Mouse (Mus musculus): ENCODE data around the gene Aqp3. TPM values are rescaled to one million over a fixed set of nuclear protein-coding genes. Genes with fewer than 3 reads are reported as not detected.

Aqp3 gene
- total and polyA plus RNA-seq, 3 experiments = not detected

- 0 out of 2 replicates have a peak, but pooled peaks have one; percentile 38 for TF ChIP-seq BHLHE40 (IDR thresholded peaks at IDR 0.05; ENCODE audit: low read depth, low read length)
- TF ChIP-seq RAD21 (IDR thresholded peaks at IDR 0.05; ENCODE audit: low read depth, low read length) = peak; percentile 95
- TF ChIP-seq CTCF (conservative IDR thresholded peaks at IDR 0.05 in 1 of 2, IDR thresholded peaks at IDR 0.05 in 1 of 2; ENCODE audit: low read depth in 2 of 2, low read length in 2 of 2) = peak; percentile 72 to 90; a peak in 3 of 4 replicates
- TF ChIP-seq GABPA (IDR thresholded peaks at IDR 0.05; ENCODE audit: insufficient replicate concordance, low read depth, low read length) = no peak
- 0 out of 2 replicates have a peak, but pooled peaks have one; percentile 37 for TF ChIP-seq MAZ (IDR thresholded peaks at IDR 0.05; ENCODE audit: low read depth, low read length)
- no peak for TF ChIP-seq ZKSCAN1 (IDR thresholded peaks at IDR 0.05; ENCODE audit: borderline replicate concordance, low read depth, low read length)
- TF ChIP-seq E2F4 (IDR thresholded peaks at IDR 0.05; ENCODE audit: insufficient replicate concordance, low read depth, low read length) = no peak
- TF ChIP-seq ELF1 (IDR thresholded peaks at IDR 0.05; ENCODE audit: low read depth, low read length) = no peak
- no peak for TF ChIP-seq ZC3H11A (IDR thresholded peaks at IDR 0.05; ENCODE audit: low read depth, low read length)
- no peak for TF ChIP-seq MAFK (IDR thresholded peaks at IDR 0.05; ENCODE audit: insufficient replicate concordance, low read length)
- TF ChIP-seq JUN (IDR thresholded peaks at IDR 0.05; ENCODE audit: insufficient read depth, low read depth, low read length) = no peak
- TF ChIP-seq TCF12 (IDR thresholded peaks at IDR 0.05; ENCODE audit: low read depth, low read length) = no peak
- no peak for TF ChIP-seq ZMIZ1 (IDR thresholded peaks at IDR 0.05; ENCODE audit: low read depth, low read length)
- TF ChIP-seq RCOR1 (conservative IDR thresholded peaks at IDR 0.05; ENCODE audit: low read depth, low read length) = no peak
- no peak for TF ChIP-seq USF1 (IDR thresholded peaks at IDR 0.05; ENCODE audit: low read depth, low read length)
- no peak for TF ChIP-seq NRF1 (IDR thresholded peaks at IDR 0.05; ENCODE audit: low read depth, low read length)
- TF ChIP-seq TBP (conservative IDR thresholded peaks at IDR 0.05; ENCODE audit: low read depth, low read length) = no peak
These were observed 47.0 kb downstream of the Aqp3 start (continued) for GRCm38 (mm10) chr4:41050726-41051675.

- no peak overlapping the region for H3K27ac ChIP-seq (ENCODE audit: insufficient read depth, low read depth)
- DNase-seq (ENCODE audit: extremely low read depth) = no peak
- dilution Hi-C loops (cut with MboI; ENCODE audit: extremely low pct_ligation_motif_present, extremely low pct_unique_long_range_greater_than_20kb, low sequenced_read_pairs) = no loop called here
- H3K4me2 ChIP-seq (ENCODE audit: insufficient read depth, low read depth, poor library complexity, severe bottlenecking) = no peak overlapping the region
- no peak for TF ChIP-seq ZMIZ1 (IDR thresholded peaks at IDR 0.05; ENCODE audit: low read depth, low read length)
- TF ChIP-seq MAZ (IDR thresholded peaks at IDR 0.05; ENCODE audit: low read depth, low read length) = no peak
- TF ChIP-seq ELF1 (IDR thresholded peaks at IDR 0.05; ENCODE audit: low read depth, low read length) = no peak
- TF ChIP-seq SIN3A (IDR thresholded peaks at IDR 0.05; ENCODE audit: low read length) = no peak
- TF ChIP-seq CHD1 (IDR thresholded peaks at IDR 0.05; ENCODE audit: low read depth, low read length) = no peak
- no peak for TF ChIP-seq SMC3 (IDR thresholded peaks at IDR 0.05; ENCODE audit: low read depth, low read length)
- no peak for TF ChIP-seq TCF12 (IDR thresholded peaks at IDR 0.05; ENCODE audit: low read depth, low read length)
- TF ChIP-seq PAX5 (IDR thresholded peaks at IDR 0.05; ENCODE audit: low read length) = no peak
- TF ChIP-seq MYC (IDR thresholded peaks at IDR 0.05; ENCODE audit: low read depth, low read length) = no peak
- TF ChIP-seq ZNF384 (IDR thresholded peaks at IDR 0.05; ENCODE audit: low read depth, low read length) = no peak
- no peak for TF ChIP-seq MXI1 (IDR thresholded peaks at IDR 0.05; ENCODE audit: low read depth, low read length)
- no peak for TF ChIP-seq JUN (IDR thresholded peaks at IDR 0.05; ENCODE audit: insufficient read depth, low read depth, low read length)
- TF ChIP-seq RAD21 (IDR thresholded peaks at IDR 0.05; ENCODE audit: low read depth, low read length) = no peak
- TF ChIP-seq CTCF (conservative IDR thresholded peaks at IDR 0.05 in 1 of 2, IDR thresholded peaks at IDR 0.05 in 1 of 2; ENCODE audit: low read depth in 2 of 2, low read length in 2 of 2) = no peak
- TF ChIP-seq NRF1 (IDR thresholded peaks at IDR 0.05; ENCODE audit: low read depth, low read length) = no peak
- TF ChIP-seq MEF2A (IDR thresholded peaks at IDR 0.05; ENCODE audit: borderline replicate concordance, low read depth, low read length) = no peak
- TF ChIP-seq USF2 (conservative IDR thresholded peaks at IDR 0.05; ENCODE audit: low read depth, low read length) = no peak
- TF ChIP-seq NELFE (IDR thresholded peaks at IDR 0.05; ENCODE audit: low read depth, low read length) = no peak
- TF ChIP-seq USF1 (IDR thresholded peaks at IDR 0.05; ENCODE audit: low read depth, low read length) = no peak
- no peak for TF ChIP-seq UBTF (IDR thresholded peaks at IDR 0.05; ENCODE audit: low read depth, low read length)
- H3K27me3 ChIP-seq (replicated peaks) = peaks cover 30% of the 10 kb centered on the region
- H3K9ac ChIP-seq (ENCODE audit: insufficient read depth, low read depth) = no peak overlapping the region
- H3K9me3 ChIP-seq (replicated peaks; ENCODE audit: low read length) = no peaks in the 10 kb centered on the region
- H3K79me2 ChIP-seq (replicated peaks; ENCODE audit: control insufficient read depth, extremely low read depth, insufficient read depth, poor library complexity, severe bottlenecking) = no peaks in the 10 kb centered on the region
- in situ Hi-C loops (cut with MboI; ENCODE audit: low pct_ligation_motif_present, low pct_unique_long_range_greater_than_20kb, low sequenced_read_pairs) = no loop called here
- no peaks in the 10 kb centered on the region for H3K36me3 ChIP-seq (replicated peaks in 1 of 2; ENCODE audit: control insufficient read depth in 1 of 2, insufficient read depth in 1 of 2, low read length in 1 of 2)
- H3K4me3 ChIP-seq (replicated peaks in 1 of 3; ENCODE audit: low read depth in 2 of 3, low read length in 2 of 3, poor library complexity in 1 of 3) = no peak overlapping the region
- H3K4me1 ChIP-seq (ENCODE audit: control insufficient read depth in 1 of 2, insufficient read depth in 2 of 2) = peaks cover 0 to 7% of the 10 kb centered on the region in 2 experiments; a peak in 2 of 4 replicates
These were observed 49.1 kb downstream of the Aqp3 start for GRCm38 (mm10) chr4:41048926-41049325.

Measured in CH12.LX (cell line).